Mouse (Mus musculus) megakaryocyte, adult 5-6 weeks (primary cell): ENCODE data around the gene Arhgap8. TPM values are rescaled to one million over a fixed set of nuclear protein-coding genes. Genes with fewer than 3 reads are reported as not detected.
"Not testable (repeated sequence)": the region's sequence is repeated elsewhere in the genome, so short reads cannot be mapped to it uniquely, and the experiment has no call there.

Experiments
- ATAC-seq: 2 replicates; pipeline ENCODE4 v1.8.0; 2016; ENCODE audit warnings: mild to moderate bottlenecking, inconsistent platforms; ENCODE audit not compliant: poor library complexity, severe bottlenecking
- total RNA-seq, 2 experiments: library from RNA; stranded (forward) in 1 of 2; stranded (reverse) in 1 of 2; fragments of 153-499, 151-499 nt in 1 of 2; fragments of 221-1000, 200-1000 nt in 1 of 2; gene quantifications; 2 replicates each; pipeline versions ENCODE4 v1.2.3 to v1.2.4; 2015 to 2017

Arhgap8 gene
- total RNA-seq, 2 experiments from 2014 or later: not detected

GRCm38 (mm10) chr15:84697611-84698011, 22.2 kb upstream of the Arhgap8 start:
- ATAC-seq: no peak

GRCm38 (mm10) chr15:84698189-84698588, 21.7 kb upstream of the Arhgap8 start:
- no peak for ATAC-seq

DNA sequence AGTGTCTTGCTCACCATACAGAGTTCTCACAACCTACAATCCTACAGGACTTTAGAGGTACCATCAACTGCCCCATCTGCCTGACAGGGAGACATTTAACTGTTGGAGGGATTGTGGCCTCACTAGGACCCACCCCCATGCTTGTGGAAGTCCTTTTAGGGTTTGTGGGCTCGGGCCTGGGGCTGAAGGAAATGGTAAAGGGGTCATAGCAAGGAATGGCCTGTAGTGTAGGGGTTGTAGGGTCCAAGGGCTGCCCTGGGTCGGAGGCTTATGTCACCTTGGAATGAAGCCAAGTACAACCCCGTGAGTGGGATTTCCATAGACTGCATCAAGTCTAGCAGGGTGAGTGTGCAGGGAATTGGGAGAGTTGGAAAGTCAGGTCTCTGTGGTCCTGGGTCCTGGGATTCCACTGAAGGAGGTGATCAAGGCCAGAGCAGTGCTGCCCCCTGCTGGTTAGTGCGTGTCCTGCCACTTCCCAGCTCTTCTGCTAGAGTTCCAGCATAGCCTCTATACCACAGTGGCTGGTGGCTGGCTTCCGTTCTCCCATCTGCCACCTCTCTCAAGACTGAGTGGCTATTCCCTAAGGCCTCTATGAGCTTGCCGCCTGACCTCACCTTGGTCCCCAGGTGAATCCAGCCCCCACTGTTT, 19.6 kb upstream of the Arhgap8 start:
- ATAC-seq: peak; percentile 57; the same call in 1 of the 2 replicates

DNA sequence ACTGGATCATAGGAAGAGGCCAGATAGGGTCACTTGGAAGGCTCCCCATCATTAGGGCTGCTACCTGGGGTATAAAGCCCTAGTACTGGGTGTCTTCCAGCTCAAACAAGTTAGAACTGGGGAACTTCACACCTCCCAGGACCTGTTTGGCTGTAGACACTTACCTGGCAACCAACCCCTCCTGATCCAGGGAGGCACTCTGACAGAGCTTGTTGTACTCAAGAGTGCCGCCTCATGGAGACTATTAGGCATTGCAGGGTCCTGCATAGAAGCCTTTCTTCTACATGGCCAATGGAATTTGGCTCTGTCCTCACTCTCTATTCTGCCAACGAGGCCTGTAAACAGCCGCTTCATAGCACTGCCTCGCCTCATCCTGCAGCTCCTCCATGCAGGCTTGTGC, 17.9 kb upstream of the Arhgap8 start:
- ATAC-seq: no peak

DNA sequence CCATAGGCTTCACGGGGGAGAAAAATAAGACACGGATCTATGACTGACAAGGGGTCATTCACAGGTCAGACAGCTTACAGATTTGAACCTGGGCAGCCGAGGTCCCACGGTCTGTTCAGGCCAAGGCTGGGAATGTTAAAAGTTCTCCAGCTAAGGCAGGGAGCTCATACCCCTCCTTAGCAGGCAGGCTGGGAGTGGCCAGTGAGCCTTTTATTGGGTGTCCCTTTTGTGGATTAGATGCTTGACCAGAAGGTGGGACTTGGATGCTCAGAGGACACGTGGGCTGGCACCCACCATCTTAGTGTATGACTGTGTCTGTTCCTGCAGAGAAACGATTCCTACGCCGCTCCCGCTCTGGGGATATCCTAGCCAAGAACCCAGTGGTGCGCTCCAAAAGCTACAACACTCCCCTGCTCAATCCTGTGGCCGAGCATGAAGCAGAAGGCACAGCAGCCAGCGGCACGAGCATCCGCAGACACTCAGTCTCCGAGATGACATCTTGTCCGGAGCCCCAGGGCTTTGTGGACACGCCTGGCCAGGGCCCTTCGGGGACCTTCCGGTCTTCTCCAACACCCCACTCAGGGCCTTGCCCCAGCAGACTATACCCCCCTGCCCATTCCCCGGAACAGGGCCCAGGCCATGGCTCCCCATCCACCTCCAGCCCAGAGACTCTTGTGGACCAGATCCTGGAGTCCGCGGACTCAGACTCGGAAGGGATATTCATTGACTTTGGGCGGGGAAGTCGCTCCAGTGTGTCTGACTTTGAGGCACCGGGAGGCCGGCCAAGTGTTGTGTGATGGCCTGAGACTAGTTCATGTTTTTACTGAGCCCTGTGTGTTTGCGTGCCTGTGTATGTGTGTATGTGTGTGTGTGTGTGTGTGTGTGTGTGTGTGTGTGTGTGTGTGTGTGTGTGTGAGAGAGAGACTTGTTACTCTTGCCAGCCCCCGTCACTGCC, 17.2 kb upstream of the Arhgap8 start:
- no peak for ATAC-seq

GRCm38 (mm10) chr15:84703992-84704391, 15.9 kb upstream of the Arhgap8 start:
- no peak for ATAC-seq

GRCm38 (mm10) chr15:84705351-84705901, 14.4 kb upstream of the Arhgap8 start:
- no peak for ATAC-seq

GRCm38 (mm10) chr15:84706983-84707619, 12.8 kb upstream of the Arhgap8 start:
- no peak for ATAC-seq

GRCm38 (mm10) chr15:84712566-84713405, 7.1 kb upstream of the Arhgap8 start:
- ATAC-seq: no peak

DNA sequence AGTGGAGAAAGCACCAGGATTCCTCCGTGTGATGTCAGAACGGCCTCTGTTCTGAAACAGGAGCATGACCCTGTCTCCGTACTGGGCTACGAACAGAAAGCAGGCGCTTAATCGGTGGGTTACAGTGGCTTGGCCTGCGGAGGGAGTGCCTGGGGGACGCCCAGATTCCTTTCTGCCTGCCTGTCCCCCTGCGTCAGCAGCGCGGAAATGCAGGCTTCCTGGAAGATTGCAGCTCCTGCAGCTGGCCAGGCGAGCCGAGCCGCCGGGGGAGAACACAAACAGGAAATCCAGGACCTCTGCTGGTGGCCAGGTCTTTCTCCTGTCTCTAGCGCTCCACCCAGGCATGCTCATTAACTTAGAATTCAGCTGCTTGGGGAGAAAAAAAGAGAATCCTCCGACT, 5.1 kb upstream of the Arhgap8 start:
- no peak for ATAC-seq

DNA sequence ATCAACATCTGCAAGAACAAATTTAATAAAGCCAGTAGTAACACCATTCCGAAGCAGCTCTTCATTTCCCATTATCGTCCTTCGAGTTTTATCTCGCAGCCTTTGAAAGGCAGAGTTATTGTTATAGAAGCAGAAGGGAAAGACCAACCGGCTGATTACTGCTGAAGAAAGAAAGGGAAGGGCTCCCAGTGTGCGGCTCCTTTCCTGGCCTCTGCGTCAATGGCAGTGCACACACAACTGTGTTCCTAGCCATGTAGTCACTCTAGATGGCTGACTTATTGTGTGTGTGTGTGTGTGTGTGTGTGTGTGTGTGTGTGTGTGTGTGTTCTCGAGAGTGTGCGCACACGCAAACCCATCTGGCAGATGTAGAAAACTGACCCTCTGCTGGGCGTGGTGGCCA, 4.7 kb upstream of the Arhgap8 start:
- ATAC-seq: no peak

GRCm38 (mm10) chr15:84717570-84718270, 2.1 kb upstream of the Arhgap8 start:
- ATAC-seq: not testable (repeated sequence)

DNA sequence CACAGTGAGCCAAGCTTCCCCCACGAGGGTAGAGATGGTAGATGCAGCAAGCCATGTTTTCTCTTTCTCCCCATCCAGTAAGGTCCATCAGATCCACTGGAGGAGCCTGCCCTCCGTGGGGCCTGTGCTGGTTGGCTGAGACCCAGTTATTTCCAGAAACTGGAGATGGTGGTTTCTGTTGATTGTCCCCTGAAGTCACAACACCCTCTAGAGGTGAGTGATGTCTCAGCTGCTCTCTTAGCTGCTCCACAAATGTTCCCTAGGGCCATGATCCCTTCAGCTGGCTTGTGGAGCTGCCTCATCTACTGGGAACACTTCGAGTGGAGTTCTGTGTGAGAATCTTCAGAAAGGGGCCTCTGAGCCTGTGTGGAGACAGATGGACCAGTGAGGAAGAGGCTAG, 1.1 kb upstream of the Arhgap8 start:
- ATAC-seq: no peak

DNA sequence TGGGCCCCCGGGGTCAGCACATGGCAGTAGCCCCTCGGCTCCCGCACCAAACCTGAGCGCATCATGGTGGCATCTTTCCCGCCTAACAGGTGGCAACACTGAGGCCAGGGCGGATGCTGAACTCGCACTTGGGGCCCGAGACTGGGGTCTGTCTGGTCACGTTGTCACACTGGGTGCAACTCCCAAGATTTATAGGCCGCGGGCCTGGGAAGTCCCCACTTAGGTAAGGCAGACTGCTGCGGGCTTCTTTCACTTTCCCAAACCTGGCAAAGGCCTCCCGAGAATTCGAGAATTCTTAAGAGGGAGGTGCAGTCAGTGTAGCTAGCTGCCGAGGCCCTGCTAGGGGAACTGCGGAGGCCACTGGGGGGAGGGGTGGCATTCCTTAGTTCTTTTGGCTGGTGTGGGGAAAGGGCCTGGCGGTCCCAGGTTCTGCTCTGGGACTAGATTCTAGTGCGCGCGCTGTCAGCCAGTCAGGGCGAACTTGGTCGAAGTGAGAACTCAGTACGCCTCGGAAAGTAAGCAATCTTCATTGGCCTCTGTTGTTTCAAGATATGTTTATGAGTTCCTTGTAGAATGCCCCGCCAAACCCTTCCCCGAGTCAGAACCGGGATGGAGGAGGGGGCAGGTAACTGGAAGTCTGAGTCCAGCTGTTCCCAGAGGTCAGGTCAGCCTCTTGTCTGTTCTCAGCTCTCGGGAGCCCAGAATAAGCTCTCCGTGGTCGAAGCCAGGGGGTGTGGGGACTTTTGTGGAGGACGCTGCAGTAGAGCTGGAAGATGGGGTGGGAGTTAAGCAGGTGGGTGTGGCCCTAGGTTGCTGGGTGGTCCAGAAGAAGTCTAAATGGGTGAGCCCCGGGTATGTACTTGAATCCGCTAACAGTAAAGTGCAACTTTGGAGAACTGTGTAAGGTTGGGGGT, 696 bp downstream of the Arhgap8 start:
- no peak for ATAC-seq

DNA sequence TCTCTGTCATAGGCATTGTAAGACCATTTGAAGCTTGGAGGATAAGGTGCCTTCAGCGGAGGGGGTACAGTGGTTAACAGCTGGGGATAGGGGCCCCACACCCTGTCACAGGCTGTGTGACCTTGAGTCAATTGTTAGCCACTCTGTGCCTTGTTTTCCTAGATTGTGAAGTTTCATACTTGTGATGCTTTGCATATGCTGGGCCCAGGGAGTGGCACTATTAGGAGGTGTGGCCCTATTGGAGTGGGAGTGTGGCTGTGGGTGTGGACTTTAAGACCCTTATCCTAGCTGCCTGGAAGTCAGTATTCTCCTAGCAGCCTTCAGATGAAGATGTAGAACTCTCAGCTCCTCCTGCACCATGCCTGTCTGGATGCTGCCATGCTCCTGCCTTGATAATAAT, 3.8 kb downstream of the Arhgap8 start:
- not testable (repeated sequence) for ATAC-seq

- no peak for ATAC-seq
Observed at GRCm38 (mm10) chr15:84724199-84724598, 4.3 kb downstream of the Arhgap8 start.

DNA sequence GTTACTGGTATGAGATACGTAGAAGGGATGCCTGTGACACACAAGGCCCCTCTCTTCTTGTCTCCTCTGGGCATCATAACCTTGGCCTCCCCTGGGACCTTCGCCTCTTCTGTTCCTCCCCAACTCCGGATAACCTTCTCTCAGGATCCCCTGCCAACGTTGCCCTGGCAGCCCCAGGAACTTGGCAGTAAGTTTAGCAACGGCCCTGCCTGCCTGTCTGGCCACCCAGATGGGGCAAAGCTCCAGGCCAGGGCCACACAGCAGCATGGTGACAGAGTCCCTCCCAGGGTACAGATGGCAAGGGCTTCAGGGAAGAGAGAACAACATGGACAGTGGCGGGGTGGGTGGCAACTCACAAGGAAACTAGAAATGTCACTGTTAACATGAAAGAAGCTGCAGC, 9.8 kb downstream of the Arhgap8 start:
- no peak for ATAC-seq

DNA sequence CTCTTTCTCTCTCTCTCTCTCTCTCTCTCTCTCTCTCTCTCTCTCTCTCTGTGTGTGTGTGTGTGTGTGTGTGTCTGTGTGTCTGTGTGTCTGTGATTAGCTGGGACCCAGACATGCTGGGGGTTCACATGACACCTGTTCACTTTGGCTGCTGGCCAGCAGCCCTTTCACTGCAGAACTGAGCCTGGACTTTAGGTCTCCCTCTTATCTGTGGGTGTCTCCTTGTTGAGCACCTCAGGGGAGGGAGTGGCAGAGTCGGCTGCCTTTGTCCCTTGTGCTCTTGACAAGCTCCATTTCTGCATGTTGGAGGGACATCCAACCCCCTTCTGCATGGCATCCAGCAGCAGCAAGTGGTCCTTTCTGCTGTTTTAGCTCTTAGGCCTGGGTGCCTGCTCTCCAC, 11.0 kb downstream of the Arhgap8 start:
- no peak for ATAC-seq
